Comparison of ENCODE assay signal across 22 mouse cellular contexts in the genomic region with DNA sequence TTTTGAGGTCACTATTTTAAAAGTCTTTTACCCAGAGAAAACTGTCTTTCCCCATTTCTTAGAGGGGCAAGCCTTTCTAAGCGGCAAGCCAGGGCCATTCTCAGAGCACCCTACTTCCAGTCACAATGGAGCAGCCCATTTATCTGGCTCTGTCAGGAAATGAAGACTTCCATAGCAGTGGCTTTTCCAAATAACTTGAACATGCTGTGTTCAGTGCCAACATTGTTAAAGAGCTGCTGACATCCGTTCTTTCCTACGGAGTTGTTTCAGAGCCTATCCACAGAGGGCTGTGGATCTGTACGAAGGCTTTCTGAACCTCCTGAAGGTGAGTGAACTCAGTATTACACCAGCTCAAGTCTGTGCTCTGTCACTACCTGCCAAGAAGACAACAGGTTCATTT. TPM values are rescaled to one million over a fixed set of nuclear protein-coding genes. Genes with fewer than 3 reads are reported as not detected.
DNase-seq lines count a peak whose midpoint lies in the region; ATAC-seq and TF ChIP-seq lines count a peak whose summit lies in the region.
"Had no signal": no experiment of that assay in that cellular context is flagged by ENCODE, and none has a peak within 500 bp of the region (broad histone marks: within the 10 kb centered on the region; RNA-seq: fewer than 3 reads in every experiment).

No protein-coding gene starts in this region.

- H3K9ac ChIP-seq in kidney, embryonic 14.5 days (ENCODE audit: low read depth, low read length): no peak overlapping the region
- no peak overlapping the region for H3K9ac ChIP-seq in lung, postnatal 0 days (replicated peaks; ENCODE audit: low read depth)
- H3K9ac ChIP-seq: hindbrain, embryonic 13.5 days; limb, embryonic 12.5 days; liver, embryonic 15.5 days; midbrain, embryonic 13.5 days; neural tube, embryonic 13.5 days had no signal

- no peak overlapping the region for H3K4me3 ChIP-seq in kidney, embryonic 14.5 days (ENCODE audit: low read length)
- H3K4me3 ChIP-seq in lung, postnatal 0 days (ENCODE audit: low read depth, low read length): no peak overlapping the region
- H3K4me3 ChIP-seq: hindbrain, embryonic 13.5 days; limb, embryonic 12.5 days; liver, embryonic 15.5 days; midbrain, embryonic 13.5 days; neural tube, embryonic 13.5 days had no signal

- peaks cover 10% of the 10 kb centered on the region; the same call in 1 of the 2 replicates for H3K36me3 ChIP-seq in kidney, embryonic 14.5 days (ENCODE audit: control insufficient read depth, insufficient read depth, low read length)
- no peaks in the 10 kb centered on the region for H3K36me3 ChIP-seq in lung, postnatal 0 days (ENCODE audit: insufficient read depth, low read length)
- H3K36me3 ChIP-seq: G1E had no signal

- no peak overlapping the region for H3K27ac ChIP-seq in kidney, embryonic 14.5 days (ENCODE audit: low read depth, low read length)
- no peak overlapping the region for H3K27ac ChIP-seq in lung, postnatal 0 days (ENCODE audit: low read length)
- H3K27ac ChIP-seq: hindbrain, embryonic 13.5 days; limb, embryonic 12.5 days; liver, embryonic 15.5 days; midbrain, embryonic 13.5 days; neural tube, embryonic 13.5 days had no signal

- peak; percentile 62 for TF ChIP-seq EP300 in lung, postnatal 0 days (IDR thresholded peaks at IDR 0.05)

- DNase-seq in heart, adult 18-20 months: peak; percentile 15 to 53
- DNase-seq in heart, postnatal 25 days (ENCODE audit: low spot score): no peak
- DNase-seq in kidney, adult 9 months: peak; percentile 57
- DNase-seq in lung, postnatal 0 days (ENCODE audit: low spot score): peak; percentile 48
- DNase-seq in lung, postnatal 14 days: no peak
- peak; percentile 65 for DNase-seq in lung, postnatal 36 days
- no peak for DNase-seq in layer of hippocampus, postnatal 14 days (ENCODE audit: low spot score in 2 of 2)
- DNase-seq: adrenal gland, postnatal 14 days; cerebellum, adult 11-12 months; cerebellum, postnatal 14 days; embryo, embryonic 11 days had no signal

- ATAC-seq in kidney, embryonic 14.5 days (ENCODE audit: low FRiP score, low TSS enrichment): no peak
- peak; percentile 67 for ATAC-seq in lung, postnatal 0 days
- ATAC-seq: activated CD4-positive, CD25-positive, alpha-beta regulatory T cell, adult 4 months; forebrain, embryonic 16.5 days; inflammation-experienced regulatory T-cells, adult 6 months; midbrain, embryonic 13.5 days had no signal

- H3K9me3 ChIP-seq in kidney, embryonic 14.5 days (ENCODE audit: control insufficient read depth, low read length): no peaks in the 10 kb centered on the region
- H3K9me3 ChIP-seq in lung, postnatal 0 days (ENCODE audit: low read length): no peaks in the 10 kb centered on the region
- H3K9me3 ChIP-seq: G1E; hindbrain, embryonic 13.5 days; limb, embryonic 12.5 days; liver, embryonic 15.5 days; neural tube, embryonic 13.5 days had no signal

- 91% methylated on average over 4 of the region's 4 CpGs for WGBS in kidney, embryonic 14.5 days
- 50% methylated on average over 4 of the region's 4 CpGs for WGBS in lung, postnatal 0 days

- intact Hi-C loops in heart, postnatal 25 days (cut with DNase I): loop anchor here (5.0 kb wide), 1 partner anchor 300 kb away; no protein-coding TSS in a partner anchor

- no peaks in the 10 kb centered on the region for H3K27me3 ChIP-seq in kidney, embryonic 14.5 days (ENCODE audit: control insufficient read depth, insufficient read depth, low read length)
- no peaks in the 10 kb centered on the region for H3K27me3 ChIP-seq in lung, postnatal 0 days (replicated peaks; ENCODE audit: insufficient read depth, low read length)
- H3K27me3 ChIP-seq: hindbrain, embryonic 13.5 days; limb, embryonic 12.5 days; liver, embryonic 15.5 days; midbrain, embryonic 13.5 days; neural tube, embryonic 13.5 days had no signal

- no peak overlapping the region for H3K4me2 ChIP-seq in kidney, embryonic 14.5 days (replicated peaks; ENCODE audit: low read depth, low read length)
- H3K4me2 ChIP-seq in lung, postnatal 0 days (replicated peaks; ENCODE audit: low read depth, low read length): no peak overlapping the region
- H3K4me2 ChIP-seq: hindbrain, embryonic 13.5 days; limb, embryonic 12.5 days; liver, embryonic 15.5 days; midbrain, embryonic 13.5 days; neural tube, embryonic 13.5 days had no signal

- TF ChIP-seq CTCF in lung, postnatal 0 days (IDR thresholded peaks at IDR 0.05): no peak

- no peaks in the 10 kb centered on the region for H3K4me1 ChIP-seq in kidney, embryonic 14.5 days (ENCODE audit: control insufficient read depth, insufficient read depth, low read length)
- peaks cover 4% of the 10 kb centered on the region; the same call in 1 of the 2 replicates for H3K4me1 ChIP-seq in lung, postnatal 0 days (ENCODE audit: insufficient read depth, low read depth, low read length)
- H3K4me1 ChIP-seq: hindbrain, embryonic 13.5 days; limb, embryonic 12.5 days; midbrain, embryonic 13.5 days; neural tube, embryonic 13.5 days had no signal

RNA-seq across cellular contexts. Expression of gene Tspan12, which starts 55.2 kb away (rescaled TPM):
- total RNA-seq in heart, adult 18-20 months (2021): 10 to 100 TPM; 75.8 to 82.4 TPM
- 10 to 100 TPM; 79.4 to 85.1 TPM for total RNA-seq in heart, postnatal 25 days (2021)
- polyA plus RNA-seq in kidney, embryonic 14.5 days (2014; fragmentation: Nextera tagmentation; extraction: Ambion mirVana): 52.2 and 61.8 TPM in 2 replicates
- polyA plus RNA-seq in lung, postnatal 0 days (2015; fragmentation: Nextera tagmentation; extraction: Ambion mirVana): 84.2 and 85.5 TPM in 2 replicates
- 10 to 100 TPM; 32.8 TPM for total RNA-seq in layer of hippocampus, postnatal 14 days (2021)
- total RNA-seq: megakaryocyte, adult 5-6 weeks had no signal
- polyA plus RNA-seq: activated CD4-positive, CD25-positive, alpha-beta regulatory T cell, adult 4 months; inflammation-experienced regulatory T-cells, adult 6 months had no signal

Comparison
In these comparisons a context has a peak if more than half of its experiments do, and no peak if none do; other contexts are left out.
1. DNase-seq: peak in heart, adult 18-20 months (2 of 2), kidney, adult 9 months (single experiment), lung, postnatal 0 days (single experiment) and lung, postnatal 36 days (single experiment); none in heart, postnatal 25 days (single experiment), lung, postnatal 14 days (single experiment) and layer of hippocampus, postnatal 14 days (0 of 2).